Mouse (Mus musculus) embryo, embryonic 11.5 days (tissue): ENCODE measurements around the gene Gabre.

Experiments used
- DNase-seq: peaks from one replicate; pipeline ENCODE4 v3.0.0-alpha.2; 2012; ENCODE audit warnings: low read depth, low spot score

Gene Gabre

GRCm38 (mm10) chrX:72274659-72275371 is at the start of gene Gabre:
Gene Gabre, minus strand, starts transcription at chrX:72274803.
- peak; percentile 38 for DNase-seq

GRCm38 (mm10) chrX:72297812-72298211 is 23.2 kb upstream of the Gabre start:
- no peak for DNase-seq

- no peak for DNase-seq
Observed at GRCm38 (mm10) chrX:72275372-72275663, 715 bp upstream of the Gabre start.

- DNase-seq, result peak; percentile 1
Observed at GRCm38 (mm10) chrX:72273966-72274658, 491 bp downstream of the Gabre start.

GRCm38 (mm10) chrX:72270637-72271036 is 4.0 kb downstream of the Gabre start:
- DNase-seq, result no peak

GRCm38 (mm10) chrX:72221717-72222116 is 52.9 kb downstream of the Gabre start, which contains the start of gene Magea4:
Gene Magea4, plus strand, starts transcription at chrX:72222017.
- no peak for DNase-seq
